Mouse (Mus musculus): ENCODE data around the gene Rilpl1. TPM values are rescaled to one million over a fixed set of nuclear protein-coding genes. Genes with fewer than 3 reads are reported as not detected.
A peak's percentile ranks its signal among the peaks of the same experiment; 100 is the strongest.
"Not testable (repeated sequence)": the region's sequence is repeated elsewhere in the genome, so short reads cannot be mapped to it uniquely, and the experiment has no call there.

Gene Rilpl1
- total RNA-seq, 4 experiments from 2014 or later = 208 to 326 (median 241) TPM

GRCm38 (mm10) chr5:124493455-124493854 lies 37.7 kb downstream of the Rilpl1 start:
- no peak for DNase-seq (ENCODE audit: low spot score in 2 of 2)

- no peak for DNase-seq (ENCODE audit: low spot score in 2 of 2)
These were observed 38.6 kb downstream of the Rilpl1 start for GRCm38 (mm10) chr5:124492618-124493017.

DNA sequence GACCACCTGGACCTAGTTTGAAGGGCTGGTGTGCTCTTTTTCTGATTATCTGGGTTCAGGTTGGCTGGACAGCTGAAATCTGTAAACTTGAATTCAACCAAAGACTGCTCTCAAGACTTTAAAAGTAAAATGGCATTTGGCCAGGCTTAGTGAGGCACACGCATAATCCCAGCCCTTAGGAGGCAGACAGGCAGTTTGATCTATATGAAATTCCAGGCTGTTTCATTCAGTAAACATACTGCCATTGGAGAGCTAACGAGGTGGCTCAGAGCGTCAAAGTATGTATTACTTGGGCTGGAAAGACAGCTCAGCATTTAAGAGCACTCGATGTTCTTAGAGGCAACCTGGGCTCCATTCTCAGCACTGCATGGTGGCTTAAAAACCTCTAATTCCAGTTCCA lies 39.5 kb downstream of the Rilpl1 start:
- DNase-seq (ENCODE audit: low spot score in 2 of 2) = no peak

DNA sequence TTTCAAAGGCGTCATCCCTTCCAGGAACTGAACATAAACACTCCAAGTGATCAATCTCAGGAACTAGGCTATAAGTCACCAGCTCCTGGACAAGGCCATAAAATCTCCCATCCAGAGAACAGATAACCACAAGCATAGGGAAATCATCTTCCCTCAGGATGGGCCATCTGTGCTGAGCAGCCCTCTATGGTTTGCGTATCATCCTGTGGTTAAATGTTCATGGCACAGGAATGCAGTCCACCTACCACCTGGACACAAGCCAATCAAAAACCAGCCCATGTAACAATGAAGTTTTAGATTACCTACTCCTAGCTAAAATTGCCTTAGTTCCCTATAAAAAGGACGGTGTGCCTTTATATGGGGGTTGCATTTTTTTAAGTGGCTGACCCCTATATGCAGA lies 42.3 kb downstream of the Rilpl1 start:
- DNase-seq (ENCODE audit: low spot score in 2 of 2) = no peak

DNA sequence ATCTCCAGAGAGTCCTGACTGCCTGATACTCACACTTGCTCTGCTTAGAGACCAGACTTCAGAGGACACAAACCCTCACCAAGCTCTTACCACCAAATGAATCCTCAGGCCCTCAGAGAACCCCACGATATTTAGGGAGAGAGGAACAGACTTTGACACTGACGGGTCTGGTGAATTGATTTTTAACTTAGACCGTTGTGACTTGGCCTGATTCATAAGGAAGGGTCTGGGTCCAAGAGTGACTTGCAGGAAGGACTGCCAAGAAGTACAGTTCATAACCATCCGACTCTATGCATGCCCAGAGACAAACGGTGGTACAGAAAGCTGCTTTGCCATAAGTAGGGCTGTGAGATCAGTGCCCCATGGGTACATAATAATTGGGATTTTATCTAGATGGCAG lies 45.5 kb downstream of the Rilpl1 start:
- no peak for DNase-seq (ENCODE audit: low spot score in 2 of 2)

- DNase-seq (ENCODE audit: low spot score in 2 of 2) = no peak
These were observed 47.4 kb downstream of the Rilpl1 start for GRCm38 (mm10) chr5:124483655-124484396.

DNA sequence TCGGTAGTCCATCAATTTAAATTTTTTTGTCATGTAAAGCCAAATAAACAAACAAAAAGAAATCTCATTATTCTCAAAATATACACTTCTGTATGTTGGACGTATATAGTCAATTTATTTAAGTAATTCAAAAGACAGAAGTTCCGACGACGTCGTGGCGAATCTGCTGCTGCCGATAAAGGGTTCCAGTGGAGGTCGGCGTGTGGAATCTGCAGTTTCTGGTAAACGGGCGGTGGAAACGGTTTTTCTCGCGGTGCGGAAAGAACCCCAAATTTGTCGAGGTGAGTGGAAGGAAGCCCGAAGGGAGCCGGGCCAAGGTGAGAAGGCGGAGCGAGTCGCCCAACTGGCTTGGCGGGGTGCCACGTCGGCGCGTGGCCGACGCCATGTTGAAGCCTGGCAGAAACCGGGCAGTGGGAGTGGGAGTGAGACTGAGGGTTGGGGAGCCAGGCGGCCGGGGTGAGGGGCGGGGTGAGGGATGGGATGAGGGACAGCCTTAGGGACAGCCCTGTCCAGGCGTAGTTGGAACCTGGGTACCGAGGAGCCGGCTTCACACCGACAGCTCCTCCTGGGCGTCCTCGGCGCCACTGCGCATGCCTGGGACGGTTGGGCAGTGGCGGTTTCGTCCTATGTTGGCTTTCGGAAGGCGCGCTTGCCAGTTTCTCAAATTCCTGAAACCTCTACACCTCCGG lies 48.1 kb downstream of the Rilpl1 start, which contains the start of gene Snrnp35:
TSS of gene Snrnp35 (plus strand) at position 169 of the 689 bp plus-strand sequence.
- DNase-seq (ENCODE audit: low spot score in 2 of 2) = peak; percentile 82 to 89

DNA sequence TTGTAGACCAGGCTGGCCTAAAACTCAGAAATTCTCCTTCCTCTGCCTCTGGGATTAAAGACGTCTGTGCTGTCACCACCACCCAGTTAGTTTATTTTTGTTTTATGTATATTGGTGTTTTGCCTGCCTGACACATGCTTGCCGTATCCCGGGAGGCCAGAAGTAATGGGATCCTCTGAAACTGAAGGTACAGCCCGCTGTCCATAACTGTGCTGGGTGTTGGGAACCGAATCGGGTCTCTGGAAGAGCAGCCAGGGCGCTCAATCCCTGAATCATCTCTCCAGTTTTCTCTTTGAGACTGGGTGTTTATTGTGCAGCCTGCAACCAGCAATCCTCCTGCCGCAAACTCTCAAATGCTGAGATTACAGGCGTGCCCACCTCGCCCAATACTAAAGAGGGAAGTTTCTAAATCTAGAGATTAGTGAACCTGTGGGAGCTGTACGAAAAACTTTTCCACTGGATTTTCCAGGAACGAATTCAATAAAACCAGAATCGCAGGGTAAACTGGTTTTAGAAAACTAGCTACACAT lies 48.7 kb downstream of the Rilpl1 start:
- DNase-seq (ENCODE audit: low spot score in 2 of 2) = peak; percentile 43 to 57

- no peak for DNase-seq (ENCODE audit: low spot score in 2 of 2)
These were observed 49.5 kb downstream of the Rilpl1 start for GRCm38 (mm10) chr5:124481714-124482113.

DNA sequence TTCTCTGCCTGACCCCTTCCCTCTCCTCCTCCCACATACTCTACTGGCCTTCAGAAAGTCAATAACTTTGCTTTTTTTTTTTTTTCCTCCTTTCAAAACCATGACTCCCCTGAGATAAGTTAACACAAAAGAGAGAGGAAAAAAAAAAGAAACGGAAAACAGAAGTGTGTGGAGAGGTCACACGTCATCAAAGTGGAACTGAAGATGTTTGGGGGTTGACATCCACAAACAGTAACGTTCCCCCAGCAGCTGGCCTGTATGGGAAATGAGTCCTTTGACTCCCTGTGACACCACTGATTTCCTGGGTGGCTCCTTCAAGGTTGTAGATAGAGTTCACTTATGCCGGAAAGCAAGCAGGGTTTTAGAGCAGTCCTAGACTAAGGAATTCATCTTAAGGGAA lies 51.1 kb downstream of the Rilpl1 start:
- no peak for DNase-seq (ENCODE audit: low spot score in 2 of 2)

GRCm38 (mm10) chr5:124478873-124479204 lies 52.4 kb downstream of the Rilpl1 start:
- no peak for DNase-seq (ENCODE audit: low spot score in 2 of 2)

- no peak for DNase-seq (ENCODE audit: low spot score in 2 of 2)
These were observed 60.5 kb downstream of the Rilpl1 start for GRCm38 (mm10) chr5:124470591-124471171.

- DNase-seq (ENCODE audit: low spot score in 2 of 2) = no peak
These were observed 61.7 kb downstream of the Rilpl1 start for GRCm38 (mm10) chr5:124469486-124469885.

GRCm38 (mm10) chr5:124468365-124468764 lies 62.8 kb downstream of the Rilpl1 start:
- DNase-seq (ENCODE audit: low spot score in 2 of 2) = no peak

GRCm38 (mm10) chr5:124467766-124468165 lies 63.4 kb downstream of the Rilpl1 start:
- DNase-seq (ENCODE audit: low spot score in 2 of 2) = no peak

GRCm38 (mm10) chr5:124464905-124465304 lies 66.3 kb downstream of the Rilpl1 start:
- no peak for DNase-seq (ENCODE audit: low spot score in 2 of 2)

- no peak for DNase-seq (ENCODE audit: low spot score in 2 of 2)
These were observed 67.7 kb downstream of the Rilpl1 start for GRCm38 (mm10) chr5:124463462-124463861.

- DNase-seq (ENCODE audit: low spot score in 2 of 2) = no peak
These were observed 68.7 kb downstream of the Rilpl1 start for GRCm38 (mm10) chr5:124462297-124463025.

- not testable (repeated sequence) for DNase-seq (ENCODE audit: low spot score in 2 of 2)
These were observed 70.3 kb downstream of the Rilpl1 start for GRCm38 (mm10) chr5:124460922-124461321.

- DNase-seq (ENCODE audit: low spot score in 2 of 2) = no peak
These were observed 74.4 kb downstream of the Rilpl1 start for GRCm38 (mm10) chr5:124456762-124457161.

DNA sequence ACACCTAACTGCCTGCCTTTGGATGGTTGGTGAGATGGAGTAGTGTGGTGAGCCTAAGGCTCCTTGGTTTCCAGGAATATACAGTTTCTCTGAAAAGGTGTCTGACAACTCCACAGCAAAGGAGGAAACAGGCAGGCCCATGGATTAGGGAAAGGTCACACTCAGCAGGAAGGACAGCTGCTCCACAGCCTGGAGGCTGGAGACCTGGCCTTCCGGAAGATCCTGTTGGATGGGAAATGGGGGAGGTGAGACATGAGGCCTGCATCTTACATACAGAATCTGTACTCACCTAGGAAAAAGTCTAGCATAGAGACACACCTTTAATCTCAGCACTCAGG lies 77.1 kb downstream of the Rilpl1 start:
- no peak for DNase-seq (ENCODE audit: low spot score in 2 of 2)
